Mouse (Mus musculus) intestine, postnatal 0 days (tissue): ENCODE data around the gene Lmbr1. TPM values are rescaled to one million over a fixed set of nuclear protein-coding genes. Genes with fewer than 3 reads are reported as not detected.
"Not testable (repeated sequence)": the region's sequence is repeated elsewhere in the genome, so short reads cannot be mapped to it uniquely, and the experiment has no call there.

ENCODE experiments used
- ATAC-seq: fragments of 200-750 bp; cut with Nextera tagmentation; 2 replicates; pipeline ENCODE4 v1.8.0; 2017; ENCODE audit warnings: mild to moderate bottlenecking, moderate TSS enrichment, moderate library complexity
- H3K27ac ChIP-seq: fragments of 300-500 bp; sonication (generic); 2 replicates; pipeline ENCODE4 v1.5.1; 2014; ENCODE audit warnings: mild to moderate bottlenecking, low read depth, low read length, moderate library complexity
- H3K27me3 ChIP-seq: fragments of 300-500 bp; sonication (generic); replicated peaks from 2 replicates; pipeline ENCODE4 v1.6.1; 2014; ENCODE audit warnings: low read length, mixed read lengths; ENCODE audit not compliant: control insufficient read depth, insufficient read depth
- H3K36me3 ChIP-seq: fragments of 300-500 bp; sonication (generic); 2 replicates; pipeline ENCODE4 v1.6.1; 2014; ENCODE audit warnings: mild to moderate bottlenecking, moderate library complexity; ENCODE audit not compliant: control insufficient read depth, insufficient read depth
- H3K4me1 ChIP-seq: fragments of 300-500 bp; sonication (generic); replicated peaks from 2 replicates; pipeline ENCODE4 v1.6.1; 2014; ENCODE audit warnings: antibody characterized with exemption, low read length, mixed read lengths; ENCODE audit not compliant: control insufficient read depth, insufficient read depth
- H3K4me2 ChIP-seq: fragments of 300-500 bp; sonication (generic); replicated peaks from 2 replicates; pipeline ENCODE4 v1.6.1; 2014; ENCODE audit warnings: low read depth, mild to moderate bottlenecking, moderate library complexity
- H3K4me3 ChIP-seq: fragments of 300-500 bp; sonication (generic); 2 replicates; pipeline ENCODE4 v1.5.1; 2014; ENCODE audit warnings: low read depth, low read length
- H3K9ac ChIP-seq: fragments of 300-500 bp; sonication (generic); 2 replicates; pipeline ENCODE4 v1.6.1; 2014; ENCODE audit warnings: mild to moderate bottlenecking, low read depth, low read length
- H3K9me3 ChIP-seq: fragments of 300-500 bp; sonication (generic); 2 replicates; pipeline ENCODE4 v1.6.1; 2016; ENCODE audit warnings: mixed run types; ENCODE audit not compliant: control insufficient read depth
- CTCF ChIP-seq: sonication (generic); IDR thresholded peaks from 2 replicates; pipeline ENCODE4 v1.5.1; 2016; ENCODE audit warnings: low read depth, mild to moderate bottlenecking, control low read depth, antibody characterized with exemption, moderate library complexity
- WGBS: fragments of 180-500 bp; shearing (Covaris S2); extraction: QIAGEN DNeasy Blood & Tissue Kit; methylation state at CpG from one replicate; pipeline ENCODE4 v1.1.7; 2014; 5-methylcytosine and 5-hydroxymethylcytosine counted together
- polyA plus RNA-seq: library from polyadenylated mRNA; unstranded; fragments of >200 nt; fragmentation: Nextera tagmentation; extraction: Ambion mirVana; gene quantifications from 2 replicates; pipeline ENCODE4 v1.2.1, GENCODE M21; 2015

The Lmbr1 gene
- polyA plus RNA-seq, result 9.0 and 11.1 TPM in 2 replicates

- H3K27me3 ChIP-seq, result no peaks in the 10 kb centered on the region
- ATAC-seq, result peak; percentile 97
Observed at GRCm38 (mm10) chr5:29378298-29379036, at the start of gene Lmbr1. TSS of gene Lmbr1 (minus strand) at chr5:29378390.

GRCm38 (mm10) chr5:29423330-29423729, 45.1 kb upstream of the Lmbr1 start:
- not testable (repeated sequence) for H3K4me3 ChIP-seq, H3K9me3 ChIP-seq, H3K4me2 ChIP-seq, ATAC-seq, H3K27me3 ChIP-seq, H3K4me1 ChIP-seq, H3K9ac ChIP-seq, H3K36me3 ChIP-seq, H3K27ac ChIP-seq
- 23% methylated on average over 3 of the region's 3 CpGs for WGBS

More at GRCm38 (mm10) chr5:29378298-29379036, at the start of gene Lmbr1:
- Histone ChIP-seq H3K27ac (peak within 1 kb of the TSS; percentile 85), H3K9me3 (no peaks in the 10 kb centered on the region), H3K9ac (peak within 1 kb of the TSS; percentile 77), H3K36me3 (no peaks in the 10 kb centered on the region), H3K4me1 (0 out of 2 replicates have a peak, but pooled peaks cover 7% of the 10 kb centered on the region), H3K4me3 (peak within 1 kb of the TSS; percentile 85), H3K4me2 (peak within 1 kb of the TSS; percentile 96)
- WGBS, result under 1% methylated on average over 40 of the region's 40 CpGs
- no peak for TF ChIP-seq CTCF

GRCm38 (mm10) chr5:29413041-29413440, 34.9 kb upstream of the Lmbr1 start:
- Histone ChIP-seq H3K36me3 (no peaks in the 10 kb centered on the region), H3K4me2 (no peak overlapping the region), H3K27ac (no peak overlapping the region), H3K9me3 (no peaks in the 10 kb centered on the region), H3K27me3 (no peaks in the 10 kb centered on the region), H3K4me3 (no peak overlapping the region), H3K4me1 (no peaks in the 10 kb centered on the region), H3K9ac (no peak overlapping the region)
- ATAC-seq, result no peak
- 87% methylated on average over 3 of the region's 3 CpGs for WGBS
- TF ChIP-seq CTCF, result peak; percentile 53

- TF ChIP-seq CTCF, result no peak
- H3K4me3 ChIP-seq, result no peak overlapping the region
- no peak overlapping the region for H3K9ac ChIP-seq
- H3K9me3 ChIP-seq, result no peaks in the 10 kb centered on the region
- H3K27ac ChIP-seq, result no peak overlapping the region
- H3K4me1 ChIP-seq, result no peaks in the 10 kb centered on the region
- ATAC-seq, result no peak
- no peaks in the 10 kb centered on the region for H3K27me3 ChIP-seq
- H3K4me2 ChIP-seq, result no peak overlapping the region
- H3K36me3 ChIP-seq, result no peaks in the 10 kb centered on the region
Observed at GRCm38 (mm10) chr5:29410854-29411253, 32.7 kb upstream of the Lmbr1 start.

- ATAC-seq, result no peak
- 49% methylated on average over 4 of the region's 4 CpGs for WGBS
- no peak for TF ChIP-seq CTCF
Observed at GRCm38 (mm10) chr5:29398427-29398826, 20.2 kb upstream of the Lmbr1 start.

GRCm38 (mm10) chr5:29388944-29389765, 11.0 kb upstream of the Lmbr1 start:
- 20% methylated on average over 15 of the region's 15 CpGs for WGBS
- H3K27ac ChIP-seq, result no peak overlapping the region

More at GRCm38 (mm10) chr5:29398427-29398826, 20.2 kb upstream of the Lmbr1 start:
- Histone ChIP-seq H3K27ac (no peak overlapping the region), H3K9me3 (no peaks in the 10 kb centered on the region), H3K4me2 (no peak overlapping the region), H3K27me3 (no peaks in the 10 kb centered on the region), H3K4me1 (no peaks in the 10 kb centered on the region), H3K4me3 (no peak overlapping the region), H3K36me3 (no peaks in the 10 kb centered on the region), H3K9ac (no peak overlapping the region)

More at GRCm38 (mm10) chr5:29388944-29389765, 11.0 kb upstream of the Lmbr1 start:
- Histone ChIP-seq H3K9ac (no peak overlapping the region), H3K4me2 (no peak overlapping the region), H3K36me3 (no peaks in the 10 kb centered on the region), H3K9me3 (no peaks in the 10 kb centered on the region), H3K4me1 (no peaks in the 10 kb centered on the region), H3K4me3 (no peak overlapping the region), H3K27me3 (no peaks in the 10 kb centered on the region)
- peak; percentile 96 for TF ChIP-seq CTCF
- peak; percentile 52; the same call in 1 of the 2 replicates for ATAC-seq
